Mouse (Mus musculus) spleen, adult 2 months (tissue): ENCODE data around the gene Wnt9a.

Experiments used
- CTCF ChIP-seq: fragments of 200-500 bp; IDR thresholded peaks from 2 replicates; pipeline ENCODE4 v1.5.1; 2011; ENCODE audit warnings: mild to moderate bottlenecking, inconsistent platforms; ENCODE audit not compliant: insufficient read depth, insufficient read length, insufficient replicate concordance; ENCODE audit errors: extremely low read depth
- POLR2A ChIP-seq: fragments of 200-500 bp; IDR thresholded peaks from 2 replicates; pipeline ENCODE4 v1.6.1; 2011; ENCODE audit warnings: low read depth, low read length, inconsistent platforms

- no peak for TF ChIP-seq POLR2A
- no peak for TF ChIP-seq CTCF
These were observed 29.7 kb downstream of the Wnt9a start for GRCm38 (mm10) chr11:59336381-59336780.
